Mouse (Mus musculus) small intestine, adult 2 months (tissue): ENCODE data around the gene Epha7. TPM values are rescaled to one million over a fixed set of nuclear protein-coding genes. Genes with fewer than 3 reads are reported as not detected.

Source experiments
- H3K27ac ChIP-seq: fragments of 200-500 bp; 2 replicates; pipeline ENCODE4 v1.5.1; 2012; ENCODE audit warnings: low read depth, low read length, control low read depth, inconsistent platforms; ENCODE audit not compliant: insufficient read depth
- H3K27me3 ChIP-seq: fragments of 200-500 bp; 2 replicates; pipeline ENCODE4 v1.6.1; 2012; ENCODE audit warnings: mild to moderate bottlenecking, moderate library complexity, low read length, inconsistent platforms; ENCODE audit not compliant: control insufficient read depth, insufficient read depth
- H3K36me3 ChIP-seq: fragments of 200-500 bp; 2 replicates; pipeline ENCODE4 v1.6.1; 2012; ENCODE audit warnings: mild to moderate bottlenecking, low read length, control low read depth, inconsistent platforms; ENCODE audit not compliant: control insufficient read depth, insufficient read depth
- H3K4me1 ChIP-seq: fragments of 200-500 bp; 2 replicates; pipeline ENCODE4 v1.6.1; 2012; ENCODE audit warnings: low read length, inconsistent platforms, mixed read lengths; ENCODE audit not compliant: control insufficient read depth, insufficient read depth, insufficient read length
- H3K4me3 ChIP-seq: fragments of 200-500 bp; 2 replicates; pipeline ENCODE4 v1.5.1; 2012; ENCODE audit warnings: low read depth, mild to moderate bottlenecking, control low read depth, inconsistent platforms, low read length, moderate library complexity
- CTCF ChIP-seq: fragments of 200-500 bp; IDR thresholded peaks from 2 replicates; pipeline ENCODE4 v1.5.1; 2012; ENCODE audit warnings: low read depth, mild to moderate bottlenecking, control low read depth, inconsistent platforms, low read length, moderate library complexity, mixed read lengths; ENCODE audit not compliant: insufficient replicate concordance, insufficient read length; ENCODE audit errors: extremely low read depth
- POLR2A ChIP-seq: fragments of 200-500 bp; IDR thresholded peaks from 2 replicates; pipeline ENCODE4 v1.6.1; 2012; ENCODE audit warnings: low read depth, mild to moderate bottlenecking, control low read depth, inconsistent platforms, low read length, moderate library complexity
- WGBS: fragments of 180-500 bp; shearing (Covaris S2); methylation state at CpG from one replicate; pipeline ENCODE4 v1.1.7; 2018; 5-methylcytosine and 5-hydroxymethylcytosine counted together
- polyA plus RNA-seq: library from polyadenylated mRNA; depleted of rRNA; stranded (reverse); fragments of >200 nt; gene quantifications from 2 replicates; pipeline ENCODE4 v1.2.3, GENCODE M21; 2012

Epha7 gene
- polyA plus RNA-seq, 1 experiment, result 0.16 TPM

DNA sequence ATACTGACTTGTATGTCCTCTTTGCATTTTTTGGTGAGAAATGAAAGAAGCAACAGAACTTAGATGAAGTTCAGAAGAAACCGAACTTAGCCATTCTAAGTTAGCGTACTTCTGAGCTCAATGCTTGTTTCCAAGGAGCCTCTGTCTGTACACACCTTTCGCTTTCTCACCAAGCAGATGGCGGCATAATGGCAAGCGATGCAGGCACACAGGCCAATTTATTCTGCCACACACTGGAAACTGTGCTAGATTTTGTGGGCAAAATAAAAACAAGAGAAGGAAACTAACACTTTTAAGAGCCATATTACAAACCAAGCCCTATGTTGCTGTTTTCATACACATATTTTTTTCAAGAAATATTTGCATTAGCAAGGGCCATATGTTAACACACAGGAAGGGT is 88.6 kb downstream of the Epha7 start:
- TF ChIP-seq CTCF (no peak), POLR2A (no peak)
- WGBS, result 93% methylated on average over 5 of the region's 5 CpGs

DNA sequence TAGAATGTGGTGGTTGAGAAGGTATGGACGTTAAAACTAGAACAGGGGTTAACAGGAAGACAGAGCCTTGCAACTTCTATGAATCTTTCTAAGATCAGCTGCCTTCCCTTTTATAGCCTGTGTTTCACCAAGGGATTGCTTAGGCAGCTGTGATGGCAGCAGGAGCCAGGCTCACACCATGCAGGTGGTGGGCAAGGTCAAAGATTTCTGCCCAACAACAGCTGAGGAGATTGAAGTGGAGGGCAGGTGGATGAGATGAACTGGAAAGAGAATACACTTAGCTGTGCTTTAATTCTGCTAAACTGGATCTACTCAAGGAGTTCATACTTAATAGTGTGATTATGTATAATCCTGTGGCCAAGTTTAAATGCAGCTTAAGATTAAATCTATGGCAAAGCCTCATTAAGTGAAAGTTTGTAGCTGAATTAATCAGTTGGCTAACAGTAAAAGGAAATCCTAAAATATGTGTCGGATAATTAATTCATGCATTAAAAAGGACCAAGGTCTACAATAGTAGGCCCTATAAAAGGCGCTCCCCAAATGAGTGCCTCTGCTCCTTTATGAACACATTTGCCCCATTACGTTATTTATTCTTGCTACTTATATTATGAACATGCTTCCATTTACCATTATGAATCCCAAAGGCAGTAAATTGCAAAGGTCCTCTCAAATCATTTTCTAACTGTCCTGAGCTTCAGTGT is 89.2 kb downstream of the Epha7 start:
- Histone ChIP-seq H3K27me3 (no peaks in the 10 kb centered on the region), H3K4me3 (no peak overlapping the region), H3K36me3 (no peaks in the 10 kb centered on the region), H3K27ac (no peak overlapping the region), H3K4me1 (no peaks in the 10 kb centered on the region)
- TF ChIP-seq POLR2A (no peak), CTCF (no peak)
- WGBS, result 89% methylated on average over 4 of the region's 4 CpGs

More for the DNA sequence above, 88.6 kb downstream of the Epha7 start:
- Histone ChIP-seq H3K4me1 (no peaks in the 10 kb centered on the region), H3K36me3 (no peaks in the 10 kb centered on the region), H3K27me3 (no peaks in the 10 kb centered on the region), H3K4me3 (no peak overlapping the region), H3K27ac (no peak overlapping the region)

DNA sequence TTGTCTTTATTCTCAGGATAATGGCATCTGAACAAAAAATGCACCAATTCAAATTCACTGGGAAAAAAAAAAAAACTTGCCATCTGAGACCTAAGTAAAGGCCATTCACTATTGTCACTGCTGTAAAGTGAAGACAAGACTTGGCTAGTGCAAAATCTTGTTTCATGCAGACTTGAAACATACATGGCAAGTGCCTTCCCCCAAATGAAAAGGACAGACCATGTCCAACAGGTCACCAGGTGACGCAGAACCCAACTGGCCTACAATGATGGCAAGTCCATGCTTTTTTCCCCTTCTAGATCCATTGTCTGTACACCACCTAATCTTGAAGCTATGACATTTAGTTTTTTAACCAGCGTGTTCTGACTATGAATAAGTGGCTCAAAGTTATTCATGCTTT is 94.1 kb downstream of the Epha7 start:
- no peak overlapping the region for H3K27ac ChIP-seq
- no peak for TF ChIP-seq POLR2A
- no peak for TF ChIP-seq CTCF
- H3K4me3 ChIP-seq, result no peak overlapping the region
- 88% methylated on average over 2 of the region's 2 CpGs for WGBS
- no peaks in the 10 kb centered on the region for H3K4me1 ChIP-seq
- no peaks in the 10 kb centered on the region for H3K36me3 ChIP-seq
- no peaks in the 10 kb centered on the region for H3K27me3 ChIP-seq

DNA sequence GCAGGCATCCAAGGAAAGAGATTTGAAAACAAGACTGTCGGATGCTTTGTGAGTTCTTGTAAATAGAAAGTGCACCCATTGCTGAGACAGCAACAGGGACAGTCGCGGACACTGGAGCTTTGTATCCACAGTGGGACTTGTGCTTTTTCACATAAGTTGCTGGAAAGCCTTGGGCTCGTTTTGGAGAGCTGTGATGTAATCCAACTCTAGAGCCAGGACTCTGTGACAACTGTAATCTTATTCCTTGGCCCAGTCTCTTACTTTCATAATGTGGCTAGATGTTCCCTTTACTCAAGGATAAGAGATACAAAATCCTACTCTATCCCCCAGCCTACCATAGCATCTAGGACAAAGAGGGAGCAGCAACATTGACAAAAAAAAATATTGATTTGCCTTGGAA is 97.2 kb downstream of the Epha7 start:
- no peaks in the 10 kb centered on the region for H3K27me3 ChIP-seq
- TF ChIP-seq CTCF (no peak), POLR2A (no peak)
- 68% methylated on average over 4 of the region's 4 CpGs for WGBS
- H3K36me3 ChIP-seq, result no peaks in the 10 kb centered on the region
- no peaks in the 10 kb centered on the region for H3K4me1 ChIP-seq
- no peak overlapping the region for H3K4me3 ChIP-seq
- H3K27ac ChIP-seq, result no peak overlapping the region

DNA sequence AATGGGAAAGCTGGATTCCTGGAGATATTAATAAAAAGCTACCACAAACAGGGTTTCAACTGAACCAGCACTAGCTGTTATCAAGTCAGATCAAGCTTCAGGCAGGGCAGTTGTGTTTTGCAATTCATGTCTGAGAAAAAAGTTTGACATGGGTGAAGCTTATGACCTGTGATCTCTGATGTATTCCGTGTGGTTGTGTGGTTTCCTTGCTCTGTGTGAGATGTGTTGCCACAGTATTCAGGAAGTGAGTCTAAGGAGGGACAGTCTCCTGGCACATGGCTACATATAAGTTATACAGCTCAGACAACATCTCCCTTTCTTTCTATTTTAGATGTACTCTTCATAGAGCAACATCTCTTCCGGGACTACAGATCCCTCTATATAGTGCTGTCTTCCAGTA is 99.1 kb downstream of the Epha7 start:
- H3K4me1 ChIP-seq, result no peaks in the 10 kb centered on the region
- H3K36me3 ChIP-seq, result no peaks in the 10 kb centered on the region
- no peak overlapping the region for H3K27ac ChIP-seq
- H3K27me3 ChIP-seq, result no peaks in the 10 kb centered on the region
- H3K4me3 ChIP-seq, result no peak overlapping the region
- no peak for TF ChIP-seq POLR2A
- TF ChIP-seq CTCF, result no peak
- 81% methylated on average over 2 of the region's 2 CpGs for WGBS

DNA sequence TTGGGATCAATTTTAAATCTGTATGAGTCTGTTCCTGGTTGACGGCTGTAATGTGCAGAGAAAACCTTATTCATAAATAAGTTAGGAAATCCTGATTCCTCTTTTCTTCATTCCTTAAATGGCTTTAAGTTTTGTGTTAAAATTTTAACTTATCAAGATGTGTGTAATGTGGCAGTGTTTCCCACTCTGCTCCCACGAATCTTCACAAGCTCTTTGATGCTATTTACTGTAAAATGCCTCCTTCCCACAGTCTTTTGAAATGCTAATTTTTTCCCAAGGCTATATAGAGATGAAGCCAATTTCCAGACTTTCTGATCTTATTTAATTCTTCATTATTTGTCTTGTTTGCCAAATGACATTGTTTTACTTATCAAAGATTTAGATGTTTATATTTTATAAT is 100.7 kb downstream of the Epha7 start:
- H3K4me3 ChIP-seq, result no peak overlapping the region
- H3K4me1 ChIP-seq, result no peaks in the 10 kb centered on the region
- no peaks in the 10 kb centered on the region for H3K36me3 ChIP-seq
- H3K27ac ChIP-seq, result no peak overlapping the region
- H3K27me3 ChIP-seq, result no peaks in the 10 kb centered on the region
- 74% methylated on average over 2 of the region's 2 CpGs for WGBS
- TF ChIP-seq CTCF, result no peak
- no peak for TF ChIP-seq POLR2A

DNA sequence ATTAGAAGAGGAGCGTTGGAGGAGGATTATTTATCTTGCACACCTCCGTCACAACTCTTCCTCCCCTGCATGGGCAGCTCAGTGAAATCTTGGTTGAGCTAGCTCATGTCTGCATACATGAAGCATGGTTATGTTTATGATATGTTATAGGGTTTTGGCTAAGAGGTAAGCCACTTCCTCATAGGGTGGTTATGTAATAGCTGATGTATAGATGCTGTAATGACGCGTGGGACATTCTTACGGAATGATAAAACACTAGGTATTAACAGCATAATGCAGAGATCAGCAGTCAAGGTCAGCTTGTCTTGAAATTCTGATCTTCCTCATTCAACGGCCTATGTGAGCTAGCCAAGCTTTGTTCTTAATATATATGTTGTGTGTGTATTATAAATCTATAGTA is 107.7 kb downstream of the Epha7 start:
- TF ChIP-seq POLR2A, result no peak
- no peaks in the 10 kb centered on the region for H3K36me3 ChIP-seq
- H3K4me3 ChIP-seq, result no peak overlapping the region
- no peaks in the 10 kb centered on the region for H3K27me3 ChIP-seq
- H3K4me1 ChIP-seq, result no peaks in the 10 kb centered on the region
- 77% methylated on average over 6 of the region's 6 CpGs for WGBS
- no peak overlapping the region for H3K27ac ChIP-seq
